Mouse (Mus musculus) G1E (cell line): ENCODE data around the gene Sec22a. TPM values are rescaled to one million over a fixed set of nuclear protein-coding genes. Genes with fewer than 3 reads are reported as not detected.

Source experiments
- ATAC-seq: 2 replicates; pipeline ENCODE4 v1.8.0; 2016; ENCODE audit warnings: mild to moderate bottlenecking; ENCODE audit not compliant: insufficient number of reproducible peaks, poor library complexity, low FRiP score, severe bottlenecking; ENCODE audit errors: extremely low read depth
- DNase-seq: peaks from one replicate; pipeline ENCODE4 v3.0.0; 2012; ENCODE audit warnings: low spot score
- H3K27me3 ChIP-seq: 2 replicates; pipeline ENCODE4 v1.6.1; 2012; ENCODE audit warnings: mild to moderate bottlenecking, low read length, inconsistent platforms; ENCODE audit not compliant: insufficient read depth
- H3K36me3 ChIP-seq: replicated peaks from 2 replicates; pipeline ENCODE3; 2012; ENCODE audit warnings: mild to moderate bottlenecking, inconsistent platforms
- H3K4me1 ChIP-seq: 2 replicates; pipeline ENCODE4 v1.6.1; 2012; ENCODE audit warnings: low read depth, low read length, inconsistent platforms, mixed read lengths; ENCODE audit not compliant: insufficient read depth
- H3K4me3 ChIP-seq: 2 replicates; pipeline ENCODE4 v1.5.1; 2012; ENCODE audit warnings: low read depth, mild to moderate bottlenecking, inconsistent platforms, low read length, moderate library complexity, mixed read lengths
- H3K9me3 ChIP-seq: replicated peaks from 2 replicates; pipeline ENCODE4 v1.6.1; 2012; ENCODE audit warnings: inconsistent platforms
- CTCF ChIP-seq: IDR thresholded peaks from 2 replicates; pipeline ENCODE4 v1.5.1; 2012; ENCODE audit warnings: low read depth, low read length, inconsistent platforms, mixed read lengths
- GATA1 ChIP-seq: IDR thresholded peaks from 2 replicates; pipeline ENCODE4 v1.6.1; 2012; ENCODE audit warnings: borderline replicate concordance, low read length, inconsistent platforms, mixed read lengths
- GATA2 ChIP-seq: IDR thresholded peaks from 2 replicates; pipeline ENCODE4 v1.6.1; 2012; ENCODE audit warnings: low read depth, low read length, inconsistent platforms, borderline replicate concordance
- POLR2AphosphoS5 ChIP-seq: IDR thresholded peaks from 2 replicates; pipeline ENCODE4 v1.6.1; 2012; ENCODE audit warnings: low read depth, low read length, inconsistent platforms; ENCODE audit not compliant: insufficient replicate concordance
- TAL1 ChIP-seq: conservative IDR thresholded peaks from 2 replicates; pipeline ENCODE4 v1.6.1; 2012; ENCODE audit warnings: low read depth, low read length, inconsistent platforms, mixed read lengths
- polyA plus RNA-seq: library from polyadenylated mRNA; stranded (reverse); fragments of >175 nt; gene quantifications from 2 replicates; pipeline ENCODE4 v1.2.3, GENCODE M21; 2012
- total RNA-seq, 2 experiments: library from RNA; stranded (forward) in 1 of 2; stranded (reverse) in 1 of 2; fragments of 200-1000 nt in 1 of 2; fragments of >200 nt in 1 of 2; fragmentation: Nextera tagmentation in 1 of 2; gene quantifications; 2 replicates each; pipeline ENCODE4 v1.2.3; 2014 to 2017

Sec22a gene
- 24.7 and 26.7 TPM in 2 replicates for total RNA-seq (2014; fragmentation: Nextera tagmentation)
- 11.7 and 16.3 TPM in 2 replicates for total RNA-seq (2017)
- 0.33 and 0.46 TPM in 2 replicates for polyA plus RNA-seq

DNA sequence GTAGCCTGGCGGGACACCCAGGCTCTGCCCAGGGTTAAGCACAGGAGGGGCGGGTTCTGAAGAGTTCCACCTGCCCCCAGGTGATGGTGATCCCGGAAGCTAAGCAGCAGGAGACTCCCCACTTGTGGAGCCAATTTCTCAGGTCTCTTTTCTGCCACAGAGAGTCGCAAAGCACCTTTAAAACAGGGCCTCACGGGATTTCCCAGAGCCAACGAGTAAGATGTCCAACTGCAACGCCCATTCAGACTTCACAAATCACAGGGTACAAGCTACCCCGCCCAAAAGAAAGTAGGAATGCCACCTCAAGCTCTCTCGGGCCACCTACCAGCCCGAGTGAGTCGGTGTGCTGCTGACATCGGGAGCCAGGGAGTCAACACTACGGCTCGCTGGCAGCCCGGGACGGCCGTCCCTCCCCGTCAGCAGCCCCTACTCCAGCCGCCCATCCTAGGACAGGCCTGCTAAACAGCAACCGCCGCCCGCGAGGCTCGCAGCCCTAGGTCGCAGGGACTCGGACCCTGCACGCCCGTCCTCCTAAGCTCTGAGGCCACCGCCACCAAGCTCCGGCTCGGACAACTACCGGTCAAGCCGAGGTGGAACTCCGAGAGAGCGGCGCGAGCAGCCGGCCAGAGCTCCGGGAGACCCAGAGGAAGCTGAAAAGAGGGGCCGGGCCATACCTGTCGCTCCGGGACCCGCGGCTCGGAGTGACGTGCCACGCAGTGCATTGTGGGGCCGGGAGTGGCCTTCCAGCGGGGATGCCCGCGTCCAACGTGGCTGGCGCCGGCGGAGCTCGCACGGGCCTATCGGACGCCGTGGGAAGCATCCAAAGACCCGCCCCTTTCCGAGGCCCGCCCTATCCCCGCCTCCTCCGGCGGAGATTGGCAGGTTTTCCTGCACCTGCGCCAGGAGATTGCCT, at the start of gene Sec22a:
TSS of gene Sec22a (minus strand) at position 769 of the 913 bp plus-strand sequence.
- Histone ChIP-seq H3K4me3 (peak within 1 kb of the TSS; percentile 93), H3K36me3 (peaks cover 24% of the 10 kb centered on the region), H3K9me3 (peaks cover 2% of the 10 kb centered on the region; the same call in 1 of the 2 replicates), H3K27me3 (peaks cover 5% of the 10 kb centered on the region; the same call in 1 of the 2 replicates), H3K4me1 (peaks cover 21% of the 10 kb centered on the region)
- ATAC-seq (peak; percentile 91), DNase-seq (peak; percentile 93)
- TF ChIP-seq TAL1: no peak
- TF ChIP-seq GATA1: no peak
- TF ChIP-seq POLR2AphosphoS5: no peak
- TF ChIP-seq GATA2: no peak
- no peak for TF ChIP-seq CTCF

- Histone ChIP-seq H3K27me3 (peaks cover 23% of the 10 kb centered on the region; the same call in 1 of the 2 replicates), H3K4me1 (no peaks in the 10 kb centered on the region), H3K4me3 (no peak overlapping the region), H3K9me3 (no peaks in the 10 kb centered on the region), H3K36me3 (no peaks in the 10 kb centered on the region)
- DNase-seq: no peak
- ATAC-seq: no peak
- TF ChIP-seq CTCF: no peak
- TF ChIP-seq GATA1: no peak
- no peak for TF ChIP-seq GATA2
- TF ChIP-seq POLR2AphosphoS5: no peak
- TF ChIP-seq TAL1: no peak
Measured at GRCm38 (mm10) chr16:35406706-35407105, 43.0 kb upstream of the Sec22a start.

DNA sequence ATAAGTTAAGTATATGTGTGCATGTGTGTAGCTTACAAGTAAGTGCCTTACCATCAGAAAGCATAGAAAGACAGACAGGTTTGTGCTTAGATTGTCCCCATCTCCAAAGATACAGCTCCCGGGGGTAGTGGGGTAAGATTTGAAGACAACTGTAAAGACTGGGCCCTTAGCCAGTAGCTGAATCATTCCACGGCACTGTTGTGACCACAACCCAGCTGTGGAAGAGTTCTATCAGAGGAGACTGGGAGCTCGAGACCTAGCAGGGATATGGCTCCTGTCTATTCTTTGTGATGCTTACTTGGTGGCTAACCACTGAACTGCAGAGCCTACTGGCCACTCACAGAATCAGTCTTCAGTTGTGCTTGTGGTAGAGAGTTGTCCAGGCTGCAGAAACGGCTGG, 42.4 kb upstream of the Sec22a start:
- Histone ChIP-seq H3K9me3 (no peaks in the 10 kb centered on the region), H3K27me3 (peaks cover 23% of the 10 kb centered on the region; the same call in 1 of the 2 replicates), H3K4me1 (no peaks in the 10 kb centered on the region), H3K36me3 (no peaks in the 10 kb centered on the region), H3K4me3 (no peak overlapping the region)
- TF ChIP-seq GATA1 (no peak), POLR2AphosphoS5 (no peak), CTCF (no peak), TAL1 (no peak), GATA2 (no peak)
- DNase-seq (no peak), ATAC-seq (no peak)

DNA sequence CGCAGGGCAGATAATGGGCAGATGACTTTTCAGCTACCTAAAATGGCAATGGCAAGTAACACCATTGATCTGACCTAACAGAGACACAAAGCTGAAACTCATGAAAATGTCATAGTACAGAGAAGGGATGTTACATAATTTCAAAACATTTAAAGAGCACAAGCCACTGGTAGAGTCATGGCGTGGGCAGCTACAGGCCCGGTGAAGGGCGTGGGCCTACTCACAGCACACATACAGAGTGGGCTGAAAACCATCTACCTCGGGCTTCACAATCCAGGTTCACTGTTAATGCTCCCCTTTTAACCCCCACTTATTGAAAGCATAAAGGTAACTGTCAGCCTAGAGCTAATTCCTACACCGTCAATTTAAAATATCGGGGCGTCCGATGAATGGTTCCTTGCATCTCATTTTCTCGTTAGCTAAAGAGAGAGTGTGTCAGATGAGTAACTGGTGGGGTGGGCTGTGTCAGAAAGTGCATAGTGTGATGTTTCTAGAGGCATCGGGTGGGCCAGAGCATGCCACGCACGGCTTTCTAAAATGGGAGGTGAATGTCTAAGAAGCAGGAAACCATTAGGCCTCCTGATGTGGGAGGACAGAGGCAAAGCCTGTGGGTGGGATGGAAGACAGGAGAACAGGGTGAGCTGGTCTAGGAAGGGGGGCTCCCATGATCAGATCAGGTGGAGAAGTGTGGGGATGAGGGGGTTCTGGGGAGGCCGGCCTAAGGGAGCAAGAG, 41.8 kb upstream of the Sec22a start:
- peaks cover 19% of the 10 kb centered on the region; the same call in 1 of the 2 replicates for H3K27me3 ChIP-seq
- no peak for ATAC-seq
- no peak for TF ChIP-seq TAL1
- no peak for TF ChIP-seq POLR2AphosphoS5
- no peak for TF ChIP-seq CTCF
- DNase-seq: no peak
- no peaks in the 10 kb centered on the region for H3K9me3 ChIP-seq
- no peaks in the 10 kb centered on the region for H3K36me3 ChIP-seq
- H3K4me3 ChIP-seq: no peak overlapping the region
- no peaks in the 10 kb centered on the region for H3K4me1 ChIP-seq

- Histone ChIP-seq H3K4me3 (no peak overlapping the region), H3K4me1 (no peaks in the 10 kb centered on the region), H3K27me3 (peaks cover 18% of the 10 kb centered on the region; the same call in 1 of the 2 replicates), H3K36me3 (no peaks in the 10 kb centered on the region), H3K9me3 (no peaks in the 10 kb centered on the region)
- no peak for DNase-seq
- ATAC-seq: no peak
- TF ChIP-seq TAL1 (no peak), CTCF (no peak), GATA1 (no peak), POLR2AphosphoS5 (no peak), GATA2 (no peak)
Measured at GRCm38 (mm10) chr16:35404864-35405263, 41.1 kb upstream of the Sec22a start.

- TF ChIP-seq POLR2AphosphoS5 (no peak), GATA1 (no peak), TAL1 (no peak), GATA2 (no peak), CTCF (no peak)
- no peak for ATAC-seq
- Histone ChIP-seq H3K4me3 (no peak overlapping the region), H3K4me1 (no peaks in the 10 kb centered on the region), H3K9me3 (no peaks in the 10 kb centered on the region), H3K27me3 (peaks cover 17% of the 10 kb centered on the region; the same call in 1 of the 2 replicates), H3K36me3 (no peaks in the 10 kb centered on the region)
- DNase-seq: no peak
Measured at GRCm38 (mm10) chr16:35403891-35404290, 40.2 kb upstream of the Sec22a start.
